Mouse (Mus musculus): Measurements from ENCODE around the gene Phlda3.

GRCm38 (mm10) chr1:135798492-135798891 lies 32.6 kb downstream of the Phlda3 start:
- TF ChIP-seq CTCF (conservative IDR thresholded peaks at IDR 0.05; ENCODE audit: low read length): no peak
- no peak for TF ChIP-seq NANOG (IDR thresholded peaks at IDR 0.05; ENCODE audit: borderline replicate concordance, low read length)
